Mouse (Mus musculus) frontal cortex, postnatal 36 days (tissue): ENCODE results near the gene Hist1h2ak.
"Not testable (repeated sequence)": the region's sequence is repeated elsewhere in the genome, so short reads cannot be mapped to it uniquely, and the experiment has no call there.

Source experiments
- DNase-seq, 2 experiments: peaks; one replicate each; pipeline ENCODE4 v3.0.0; 2022; ENCODE audit warnings: low spot score in 2 of 2

The Hist1h2ak gene

GRCm38 (mm10) chr13:21721107-21721756 is 32.4 kb downstream of the Hist1h2ak start:
- not testable (repeated sequence) for DNase-seq

DNA sequence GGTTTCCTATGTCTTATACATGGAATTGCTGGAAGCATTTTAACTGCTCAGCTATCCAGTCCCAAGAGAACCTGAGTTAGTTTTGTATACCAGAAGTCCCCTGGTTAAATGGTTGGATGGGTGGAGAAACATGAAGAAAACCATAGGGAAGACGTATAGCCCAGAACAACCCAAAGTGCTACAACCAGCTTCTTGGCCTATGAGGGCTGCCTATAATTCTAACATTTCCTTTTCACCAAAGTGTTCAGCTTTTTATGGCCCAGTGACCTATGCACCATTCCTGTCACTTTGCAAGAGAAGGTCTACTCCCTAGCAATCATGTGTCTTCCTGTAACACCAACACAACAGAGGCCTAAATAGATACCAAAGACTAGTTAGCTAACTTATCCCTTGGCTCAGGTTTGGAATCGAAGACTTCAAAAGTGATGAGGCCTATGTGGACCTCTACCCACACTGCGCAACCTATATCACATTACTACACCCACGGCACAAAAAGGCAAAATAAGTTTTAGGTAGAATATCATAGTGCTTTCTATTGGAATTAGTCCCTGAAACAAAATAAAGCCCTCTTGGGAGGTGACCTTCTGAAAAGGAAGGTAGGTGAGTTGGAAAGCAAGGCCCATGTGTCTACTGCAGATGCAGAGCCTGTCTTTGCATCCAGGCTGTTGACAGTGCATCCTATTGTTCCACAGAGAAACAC is 35.1 kb downstream of the Hist1h2ak start:
- no peak for DNase-seq

DNA sequence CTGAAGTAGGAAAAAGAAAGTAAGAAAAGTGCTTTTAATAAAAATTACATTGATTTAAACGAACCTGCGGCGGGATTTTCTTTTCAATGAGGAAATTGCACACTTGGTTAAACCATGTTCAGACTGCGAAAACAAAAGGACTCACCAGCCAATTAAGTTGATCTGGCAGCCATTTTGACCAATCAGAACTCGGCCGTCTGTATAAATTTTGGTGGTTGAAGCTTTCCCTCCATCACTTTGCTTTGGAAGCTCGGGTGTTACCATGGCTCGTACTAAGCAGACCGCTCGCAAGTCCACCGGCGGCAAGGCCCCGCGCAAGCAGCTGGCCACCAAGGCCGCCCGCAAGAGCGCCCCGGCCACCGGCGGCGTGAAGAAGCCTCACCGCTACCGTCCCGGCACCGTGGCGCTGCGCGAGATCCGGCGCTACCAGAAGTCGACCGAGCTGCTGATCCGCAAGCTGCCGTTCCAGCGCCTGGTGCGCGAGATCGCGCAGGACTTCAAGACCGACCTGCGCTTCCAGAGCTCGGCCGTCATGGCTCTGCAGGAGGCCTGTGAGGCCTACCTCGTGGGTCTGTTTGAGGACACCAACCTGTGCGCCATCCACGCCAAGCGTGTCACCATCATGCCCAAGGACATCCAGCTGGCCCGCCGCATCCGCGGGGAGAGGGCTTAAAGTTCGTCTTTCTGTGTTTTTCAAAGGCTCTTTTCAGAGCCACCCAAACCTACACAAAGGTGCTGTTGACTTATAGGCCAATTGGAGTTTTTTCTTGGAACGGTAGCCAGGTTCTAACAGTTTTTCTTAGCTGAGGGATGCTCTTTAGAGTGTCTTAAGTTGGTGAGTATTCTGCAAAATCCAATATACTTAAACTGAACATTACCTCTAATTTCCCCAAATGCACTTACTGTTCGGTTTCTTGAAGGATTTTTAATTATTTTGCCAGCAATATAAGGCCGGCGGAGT is 36.0 kb downstream of the Hist1h2ak start, which contains the start of gene Hist1h3h:
TSS of gene Hist1h3h (plus strand) at position 263 of the 961 bp plus-strand sequence.
- DNase-seq = peak; percentile 90 to 95

GRCm38 (mm10) chr13:21716540-21717391 is 36.9 kb downstream of the Hist1h2ak start:
- peak; percentile 13 to 33 for DNase-seq

GRCm38 (mm10) chr13:21715864-21716539 is 37.6 kb downstream of the Hist1h2ak start, which contains the start of the genes Hist1h2bl and Hist1h2ai:
Hist1h2bl (minus strand) TSS chr13:21716143.
Hist1h2ai (plus strand) TSS chr13:21716422.
- DNase-seq = peak; percentile 84 to 95

- peak in 1 of 2 experiments; percentile 11 for DNase-seq
These were observed 38.3 kb downstream of the Hist1h2ak start for GRCm38 (mm10) chr13:21715131-21715863.

DNA sequence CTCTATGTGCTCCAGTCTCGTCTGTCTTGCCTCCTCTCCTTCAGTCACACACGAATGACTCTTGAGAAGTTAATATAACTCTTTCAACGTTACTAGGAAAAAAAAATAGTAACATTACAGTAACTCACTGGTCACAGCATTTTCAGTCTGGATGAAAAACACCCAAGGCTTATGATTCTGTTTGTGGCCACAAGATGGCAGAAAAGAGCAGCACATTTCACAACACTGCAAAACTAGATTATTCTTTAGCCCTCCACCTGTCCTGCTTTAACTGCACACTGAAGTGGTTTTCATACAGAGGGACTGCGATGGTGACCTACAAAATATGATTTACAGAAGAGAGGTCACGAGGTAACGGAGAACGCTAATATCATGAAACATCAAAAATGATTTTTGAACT is 38.9 kb downstream of the Hist1h2ak start:
- peak; percentile 49 to 83 for DNase-seq

DNA sequence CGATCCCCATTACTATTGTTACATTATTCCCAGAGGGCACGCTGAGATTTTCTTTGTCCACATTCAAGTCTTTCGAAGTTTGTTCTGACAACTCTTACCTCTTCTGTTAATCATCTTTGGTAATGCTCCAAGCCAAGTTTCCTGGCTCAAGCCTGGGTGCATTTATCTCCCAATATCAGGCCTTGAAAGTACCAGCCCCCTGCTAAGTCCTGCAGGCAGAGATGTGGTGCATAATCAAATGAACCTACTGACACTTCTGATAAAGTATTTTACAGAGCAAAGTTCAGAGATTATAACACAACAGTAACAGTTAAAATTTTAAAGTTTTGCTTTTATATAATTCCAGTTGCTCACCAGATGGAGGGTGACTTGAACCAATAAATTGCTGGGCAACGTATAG is 41.9 kb downstream of the Hist1h2ak start:
- no peak for DNase-seq

GRCm38 (mm10) chr13:21710821-21711525 is 42.7 kb downstream of the Hist1h2ak start:
- peak; percentile 87 to 89 for DNase-seq

GRCm38 (mm10) chr13:21710031-21710711 is 43.5 kb downstream of the Hist1h2ak start:
- DNase-seq = peak; percentile 92 to 93

DNA sequence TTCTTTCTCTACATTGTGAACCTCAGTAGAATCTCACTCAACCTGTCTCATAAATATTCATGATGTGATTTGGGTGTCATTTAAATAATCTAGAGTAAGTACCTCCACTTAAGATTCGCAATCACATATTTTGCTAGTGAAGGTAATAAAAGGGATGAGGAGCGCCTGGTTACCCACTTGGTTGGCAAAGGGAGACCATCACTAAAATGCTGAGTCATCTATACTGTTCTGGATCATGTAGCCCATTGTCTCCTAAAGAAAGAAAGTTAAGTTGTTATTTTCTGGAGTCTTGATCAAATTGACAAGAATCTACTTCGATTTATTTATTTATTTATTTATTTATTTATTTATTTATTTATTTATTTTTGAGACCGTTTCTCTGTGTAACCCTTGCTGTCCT is 47.0 kb downstream of the Hist1h2ak start:
- DNase-seq = no peak
